Mouse (Mus musculus) ZHBTc4 (cell line): ENCODE measurements at regions not wholly inside any gene's neighbourhood (a gene's known extent, or its start where the extent isn't known, plus 50 kb on each side); places are given as distances from the start of the nearest gene placed in this dataset.

Experiments used
- DNase-seq: peaks from one replicate; pipeline ENCODE4 v3.0.0-alpha.2; 2011; ENCODE audit warnings: low read depth, low spot score

DNA sequence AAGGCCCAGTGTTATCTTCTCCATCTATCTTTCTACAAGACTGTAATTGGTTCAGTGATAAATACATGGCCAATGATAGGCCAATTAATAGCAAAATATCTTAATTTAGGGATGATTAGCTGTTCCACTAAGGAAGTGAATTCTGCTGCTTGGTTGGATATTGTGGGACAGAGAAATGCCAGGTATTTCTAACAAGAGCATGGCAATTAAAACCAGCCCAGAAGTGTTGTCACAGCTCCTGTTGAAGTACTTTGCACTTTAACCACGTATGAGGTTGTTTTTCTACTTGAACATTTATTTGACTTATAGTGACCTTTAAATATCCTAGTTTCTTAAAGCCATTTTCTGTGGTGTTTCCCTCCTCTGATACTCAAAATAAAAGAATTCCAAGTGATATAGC is 65.7 kb upstream of the Acsl4 start:
- no peak for DNase-seq

DNA sequence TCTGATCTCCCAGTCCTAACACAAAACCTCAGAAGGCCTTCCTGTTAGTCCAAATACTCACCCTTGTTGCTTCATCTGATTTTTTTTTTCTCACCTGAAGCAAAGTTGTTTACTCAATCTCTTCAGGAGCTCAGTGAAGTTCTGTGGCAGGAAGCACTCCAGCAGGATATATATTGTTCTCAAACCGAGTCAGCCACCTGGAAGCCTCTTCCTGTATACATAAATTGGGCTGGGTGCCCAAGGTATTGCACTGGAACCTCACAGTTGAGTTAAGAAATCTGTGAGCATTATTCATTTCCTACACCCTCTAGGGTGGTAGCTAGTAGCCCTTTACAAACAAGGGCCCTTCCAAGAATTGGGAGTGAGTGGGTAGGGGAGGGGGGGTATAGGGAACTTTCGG is 73.8 kb upstream of the Acsl4 start:
- DNase-seq, result no peak

DNA sequence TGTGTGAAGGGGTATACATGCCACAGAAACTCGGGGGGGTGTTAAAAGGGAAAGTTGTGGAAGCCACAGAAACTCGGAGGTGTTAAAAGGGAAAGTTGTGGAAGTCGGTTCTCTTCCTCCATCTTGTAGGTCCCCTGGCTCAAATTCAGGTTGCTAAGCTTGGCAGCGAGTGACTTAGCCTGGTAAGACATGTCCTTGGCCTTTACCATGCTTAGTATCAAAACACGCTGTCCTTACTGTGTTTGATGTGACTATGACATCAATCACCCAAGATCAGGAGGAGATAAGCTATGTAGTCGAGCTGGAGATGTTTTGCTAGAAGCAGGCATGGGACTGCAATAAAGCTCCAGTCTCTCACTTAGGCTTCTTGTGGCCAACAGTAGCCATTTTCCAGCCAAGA is 74.4 kb upstream of the Acsl4 start:
- DNase-seq, result no peak

DNA sequence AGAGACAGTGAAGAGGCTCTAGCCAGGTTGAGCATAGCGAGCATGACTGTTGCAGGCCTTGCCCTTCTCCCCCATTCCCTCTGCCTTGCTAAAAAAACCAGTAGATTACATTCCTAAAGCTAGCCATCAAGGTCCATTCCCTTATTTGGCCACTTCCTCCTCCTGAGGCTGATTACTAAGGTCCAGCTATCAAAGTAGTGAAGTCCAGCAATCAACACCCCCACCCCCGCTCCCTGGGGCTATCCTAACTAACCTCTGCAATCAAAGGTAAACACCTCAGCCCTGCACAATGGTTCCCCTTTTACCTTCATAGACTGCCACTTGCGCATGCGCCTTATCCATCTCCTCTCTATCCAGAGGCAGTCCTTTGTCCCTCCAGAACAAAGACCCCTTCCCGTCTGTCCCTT is 77.5 kb upstream of the Acsl4 start:
- DNase-seq, result peak; percentile 70

DNA sequence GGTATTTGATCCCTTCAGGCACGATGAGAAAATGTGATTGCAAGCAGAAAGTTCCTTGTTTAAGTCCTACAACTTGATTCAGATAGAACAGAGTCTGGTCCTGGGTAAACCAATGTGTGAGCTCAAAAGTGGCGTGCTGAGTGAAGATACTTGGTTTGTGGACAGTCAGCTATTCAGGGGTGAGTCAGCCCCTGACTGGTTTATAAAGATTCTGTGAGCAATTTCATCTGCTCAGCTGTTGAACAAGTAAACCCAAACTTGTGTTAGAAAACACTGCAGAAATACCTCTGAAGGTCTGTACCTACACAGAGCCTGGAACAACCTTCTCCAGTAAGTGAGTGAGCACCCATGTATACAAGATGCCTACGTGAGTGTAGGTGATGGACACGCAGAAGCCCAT is 78.1 kb upstream of the Acsl4 start:
- DNase-seq, result no peak

DNA sequence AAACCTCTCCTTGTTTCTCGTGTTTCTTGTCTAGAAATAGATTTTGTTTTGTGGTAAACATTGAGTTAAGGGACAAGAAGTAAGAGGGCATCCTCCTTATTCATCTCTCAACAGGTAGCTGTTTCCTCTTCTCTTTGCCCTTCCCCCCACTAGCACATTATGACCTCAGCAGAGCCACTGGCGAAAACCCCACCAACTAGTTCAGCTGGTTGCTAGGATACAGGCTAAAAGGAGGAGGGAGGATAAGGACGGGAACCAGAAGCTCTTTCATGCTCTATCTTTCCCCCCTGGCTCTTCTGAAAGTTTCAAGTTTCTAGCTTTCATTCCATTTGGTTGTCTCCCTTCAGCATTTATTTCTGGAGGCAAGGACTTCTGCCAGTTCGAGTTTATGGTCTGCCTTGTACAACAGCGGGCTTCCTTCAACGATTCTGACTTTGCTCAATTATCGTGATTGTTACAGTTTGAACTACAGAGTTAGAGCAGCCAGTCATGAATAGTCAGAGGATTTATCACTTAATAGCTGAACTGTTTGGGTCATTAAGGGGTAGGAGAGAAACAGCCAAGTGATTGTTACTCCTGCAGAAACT is 78.8 kb upstream of the Acsl4 start:
- DNase-seq, result peak; percentile 35

DNA sequence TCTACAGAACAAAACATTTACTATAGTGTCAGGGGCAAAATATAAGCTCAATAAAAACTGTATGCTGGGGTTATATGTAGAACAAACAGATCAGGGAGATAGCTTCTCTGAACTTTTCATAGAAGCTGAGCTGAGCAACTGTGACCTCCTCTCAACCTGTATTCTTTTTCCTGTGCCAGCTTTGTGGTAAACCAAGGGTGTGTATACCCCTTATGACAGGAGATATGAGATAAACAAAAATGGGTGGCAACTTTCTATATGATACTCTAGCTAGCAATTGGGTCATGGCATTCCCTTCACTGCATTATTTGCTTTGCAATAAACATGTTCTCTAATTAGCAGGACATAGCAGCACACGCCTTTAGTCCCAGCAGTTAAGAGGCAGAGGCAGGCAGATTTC is 79.7 kb upstream of the Acsl4 start:
- no peak for DNase-seq

DNA sequence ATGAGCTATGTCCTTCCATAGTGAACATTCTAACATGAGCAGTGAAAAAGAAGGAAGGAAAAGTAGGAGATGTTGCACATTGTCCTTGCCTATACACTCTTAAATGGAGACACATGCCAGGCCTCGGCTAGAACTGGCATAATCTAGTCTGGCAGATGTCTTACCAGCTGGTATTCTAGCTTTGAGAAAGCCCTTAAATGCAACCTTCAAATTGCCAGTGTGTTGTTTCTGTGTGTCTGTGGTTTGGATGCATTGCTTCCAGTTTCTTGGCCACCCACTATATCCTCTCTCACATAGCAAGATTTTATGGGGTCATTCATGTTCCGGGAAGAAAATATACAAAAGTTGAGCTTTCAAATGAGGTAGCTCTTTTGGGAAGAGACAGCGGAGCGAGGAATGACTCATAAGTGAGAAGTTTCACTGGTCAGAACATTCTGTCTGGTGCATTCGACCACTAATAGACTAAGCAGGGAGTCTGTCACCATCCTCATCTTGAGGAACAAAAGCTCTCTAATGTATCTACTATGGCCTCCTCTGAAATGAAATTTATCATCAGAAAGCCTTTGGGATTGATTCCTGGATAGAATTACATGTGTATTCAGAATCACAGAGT is 91.0 kb upstream of the Acsl4 start:
- DNase-seq, result no peak

DNA sequence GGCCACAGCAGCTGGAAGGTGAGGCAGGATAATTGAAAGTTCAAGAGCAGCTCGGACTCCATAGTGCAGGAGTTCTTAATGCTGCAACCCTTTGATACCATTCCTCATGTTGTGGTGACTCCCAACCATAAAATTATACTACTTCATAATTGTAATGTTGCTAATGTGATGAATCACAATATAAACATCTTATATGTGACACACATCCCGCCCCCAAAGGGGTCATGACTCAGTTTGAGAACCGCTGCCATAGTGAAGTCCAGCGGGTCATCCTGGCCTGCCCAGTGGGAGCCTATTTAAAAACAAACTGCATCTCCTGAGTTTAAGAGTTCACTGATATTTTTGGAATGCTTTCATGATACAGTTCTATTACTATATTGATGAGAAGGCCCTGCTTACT is 97.7 kb upstream of the Acsl4 start:
- no peak for DNase-seq

DNA sequence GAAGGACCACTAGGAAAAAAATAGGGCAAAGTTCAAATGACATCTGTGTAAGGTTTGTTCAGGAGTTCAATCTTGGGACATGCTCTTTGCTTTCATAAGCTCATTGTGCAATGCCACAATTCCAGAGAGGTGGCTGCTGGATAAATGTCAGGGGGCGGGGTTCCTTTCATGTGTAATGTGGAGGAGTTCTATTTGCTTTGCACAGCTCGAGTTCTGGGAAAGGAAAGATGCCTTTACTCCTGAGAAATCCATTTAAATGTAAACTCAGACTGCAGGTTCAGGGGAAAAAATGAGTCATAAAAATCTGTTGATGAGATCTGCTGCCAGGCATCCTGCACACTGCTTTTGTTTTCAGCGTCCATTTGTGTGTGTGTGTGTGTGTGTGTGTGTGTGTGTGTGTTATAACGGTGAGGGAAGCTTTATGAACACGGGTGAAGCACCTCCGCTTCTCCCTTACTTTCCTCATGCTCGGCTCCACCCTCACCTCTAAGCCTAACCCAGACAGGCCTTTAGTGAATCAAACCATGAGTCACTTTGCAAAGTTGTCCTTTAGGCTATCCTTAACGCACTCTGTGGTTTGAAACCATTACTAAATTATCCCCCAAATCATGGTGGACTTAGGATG is 99.9 kb upstream of the Acsl4 start:
- DNase-seq, result peak; percentile 13

DNA sequence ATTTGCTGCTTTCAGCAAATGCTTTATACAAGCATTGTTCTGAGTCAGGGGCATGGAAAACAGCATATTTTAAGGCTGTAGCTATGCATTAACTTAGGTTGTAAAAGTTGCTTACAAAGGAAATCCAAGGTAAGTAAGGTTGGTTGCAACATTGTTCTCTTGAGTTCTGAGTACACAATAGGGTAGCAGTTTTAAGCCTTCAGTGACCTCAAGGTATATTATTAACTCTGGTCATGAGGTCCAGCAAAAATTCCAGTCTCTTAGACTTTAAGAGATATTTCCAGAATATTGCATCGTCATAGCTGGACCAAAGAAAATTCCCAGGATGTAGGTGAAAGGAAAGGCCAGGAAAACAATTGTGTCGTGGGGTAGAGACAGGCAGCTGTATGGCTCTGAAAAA is 110.8 kb upstream of the Acsl4 start:
- DNase-seq, result no peak

DNA sequence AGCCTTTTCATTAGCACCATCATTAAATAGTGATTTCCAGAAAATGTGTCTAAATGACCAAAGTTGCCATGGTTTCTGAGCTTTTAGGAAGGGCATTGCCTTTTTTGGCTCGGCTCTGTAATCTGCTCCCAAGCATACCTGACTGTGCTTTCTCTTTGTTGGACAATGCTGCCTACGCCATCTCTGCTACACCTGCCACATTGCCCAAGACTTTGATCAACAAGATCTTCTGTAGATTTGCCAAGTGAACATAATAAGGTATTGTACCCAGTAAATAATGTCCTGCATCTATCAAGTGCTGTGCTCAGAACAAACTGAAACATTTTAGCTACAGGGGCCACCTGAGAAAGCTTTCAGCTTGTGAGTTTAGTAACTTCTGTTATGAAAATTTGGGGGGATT is 114.6 kb upstream of the Acsl4 start:
- DNase-seq, result no peak

DNA sequence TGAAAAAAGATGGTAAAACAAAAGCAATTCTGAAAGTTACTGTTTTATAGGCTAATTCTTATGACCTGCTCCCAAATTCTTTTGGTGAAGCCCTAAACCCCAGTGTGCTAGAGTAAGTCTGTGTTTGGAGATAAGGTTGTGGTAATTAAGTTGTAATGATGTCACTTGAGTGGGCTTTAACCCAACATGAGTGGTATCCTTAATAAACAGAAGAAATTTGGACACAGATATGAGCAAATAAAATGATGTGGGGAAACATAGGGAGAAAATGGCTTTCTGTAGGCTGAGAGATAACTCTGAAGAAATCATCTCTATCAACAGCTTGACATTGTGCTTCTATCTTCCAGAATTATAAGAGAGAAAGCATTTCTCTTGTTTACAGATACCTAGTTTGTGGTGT is 117.1 kb upstream of the Acsl4 start:
- DNase-seq, result no peak

DNA sequence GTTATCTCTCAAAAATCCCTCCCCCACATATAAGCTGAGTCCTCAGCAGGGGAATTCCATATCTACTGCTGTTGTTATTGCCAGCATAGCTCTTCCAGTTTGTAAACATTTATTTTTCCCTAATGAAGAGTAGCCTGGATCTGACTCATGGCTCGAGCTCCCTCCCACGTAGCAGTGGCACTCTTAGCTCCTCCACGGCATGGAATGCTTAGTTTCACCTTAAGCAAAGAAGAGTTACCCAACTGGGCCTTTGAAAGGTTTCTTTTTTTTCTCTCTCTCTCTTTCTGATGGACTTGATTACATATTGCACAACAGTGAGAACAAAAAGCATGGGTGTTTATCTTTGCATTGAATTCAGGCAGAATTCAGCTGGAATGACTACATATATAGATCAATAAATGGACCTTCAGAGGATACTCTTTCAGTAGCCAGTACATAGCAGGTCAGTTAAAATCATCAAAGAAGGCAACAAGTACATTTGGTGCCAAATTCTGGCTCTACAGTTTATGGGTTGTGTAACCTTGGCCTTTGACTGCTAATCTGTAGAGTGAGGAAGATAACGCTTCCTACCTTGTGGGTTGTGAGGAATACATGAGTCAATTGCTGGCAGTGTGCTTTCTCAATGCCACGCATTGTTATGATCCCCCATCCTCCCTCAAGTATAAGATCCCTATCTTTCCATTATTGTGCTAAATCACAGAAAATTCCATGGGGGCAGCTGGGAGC is 126.2 kb upstream of the Acsl4 start:
- DNase-seq, result no peak

DNA sequence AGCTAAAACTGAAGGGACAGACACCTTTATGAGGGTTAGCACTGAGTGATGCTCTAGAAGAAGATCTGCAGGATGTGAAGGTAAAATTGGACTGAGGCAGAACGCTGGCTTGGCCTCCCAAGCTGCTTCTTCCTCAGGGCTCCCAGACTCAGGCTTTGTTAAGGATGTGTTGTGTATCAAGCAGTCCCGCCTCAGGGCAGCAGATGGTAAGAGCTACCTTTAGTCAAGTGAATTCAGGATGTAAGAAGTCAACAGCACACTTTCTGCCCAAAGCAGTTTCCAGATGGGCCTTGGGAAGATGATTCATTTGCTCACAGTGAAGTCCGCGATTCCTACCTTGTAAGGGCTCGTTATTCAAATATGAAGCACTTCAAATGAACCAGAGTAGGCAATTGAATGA is 126.9 kb upstream of the Acsl4 start:
- no peak for DNase-seq

DNA sequence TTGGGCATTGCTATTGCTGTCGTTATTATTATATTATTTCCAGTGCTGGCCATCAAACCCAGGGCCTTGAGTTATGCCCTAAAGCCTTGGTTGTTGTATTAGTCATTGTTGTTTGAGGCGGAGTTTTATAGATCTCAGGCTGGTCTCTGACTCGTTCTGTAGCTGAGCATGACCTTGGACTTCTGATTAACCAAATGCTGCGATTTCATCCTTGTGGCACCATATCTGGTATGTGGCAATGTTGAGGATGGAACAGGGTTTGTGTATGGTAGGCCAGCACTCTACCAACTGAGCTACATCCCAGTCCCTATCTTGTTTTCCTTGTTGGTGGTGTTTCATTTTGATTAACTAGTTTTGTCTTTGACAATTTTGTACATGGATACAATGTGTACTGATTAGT is 130.7 kb upstream of the Acsl4 start:
- DNase-seq, result no peak

DNA sequence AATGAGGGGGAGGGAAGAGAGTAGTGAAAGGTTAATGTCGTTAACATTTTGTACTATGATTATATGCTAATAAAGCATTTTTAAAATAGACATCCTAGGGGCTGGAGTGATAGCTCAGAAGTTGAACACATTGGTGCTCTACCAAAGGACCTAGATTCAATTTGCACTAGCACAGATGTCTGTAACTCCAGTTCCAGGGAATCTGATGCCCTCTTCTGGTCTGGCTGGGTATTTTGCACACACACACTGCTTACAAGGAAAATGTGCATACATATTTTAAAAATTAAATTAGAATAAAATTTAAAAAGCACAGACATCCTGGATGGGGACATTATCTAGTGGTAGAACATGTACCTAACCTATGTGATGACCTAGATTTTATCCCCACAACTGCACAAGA is 136.6 kb upstream of the Acsl4 start:
- DNase-seq, result peak; percentile 6

DNA sequence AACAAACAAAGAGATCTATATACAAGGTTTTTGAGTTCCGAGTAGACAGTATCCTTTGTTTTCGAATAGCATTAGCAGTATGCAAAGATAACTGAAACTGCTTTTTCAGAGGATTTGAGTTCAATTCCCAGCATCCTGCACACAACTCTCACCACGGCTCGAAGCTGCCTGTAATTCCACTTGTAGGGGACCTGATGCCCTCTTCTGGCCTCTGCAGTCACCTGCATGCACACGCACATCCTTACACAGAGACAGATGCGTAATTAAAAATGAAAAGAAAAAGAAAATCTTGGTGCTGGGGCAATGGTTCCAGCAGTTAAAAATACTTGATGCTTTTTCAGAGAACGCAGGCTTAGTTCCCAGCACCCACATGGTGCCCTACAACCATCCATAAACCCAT is 139.6 kb upstream of the Acsl4 start:
- DNase-seq, result peak; percentile 35

DNA sequence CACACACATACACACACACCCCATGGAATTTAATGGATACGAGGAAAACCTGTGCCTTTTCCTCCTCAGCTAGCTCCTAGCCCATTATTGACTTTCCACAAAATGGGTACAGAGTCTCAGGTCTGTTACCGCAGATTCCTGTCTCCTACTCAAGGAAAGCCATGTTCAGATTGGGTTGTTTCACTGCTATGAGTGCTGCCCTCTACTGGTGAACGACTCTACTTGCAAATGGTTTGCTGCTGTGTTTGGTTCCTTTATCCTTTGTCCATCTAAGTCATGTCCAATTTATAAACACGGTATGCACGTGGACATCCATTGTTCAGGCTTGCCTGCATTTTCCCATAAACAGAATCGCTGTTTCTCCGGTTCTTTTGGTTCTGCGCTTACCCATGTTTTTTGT is 144.4 kb upstream of the Acsl4 start:
- DNase-seq, result peak; percentile 70

DNA sequence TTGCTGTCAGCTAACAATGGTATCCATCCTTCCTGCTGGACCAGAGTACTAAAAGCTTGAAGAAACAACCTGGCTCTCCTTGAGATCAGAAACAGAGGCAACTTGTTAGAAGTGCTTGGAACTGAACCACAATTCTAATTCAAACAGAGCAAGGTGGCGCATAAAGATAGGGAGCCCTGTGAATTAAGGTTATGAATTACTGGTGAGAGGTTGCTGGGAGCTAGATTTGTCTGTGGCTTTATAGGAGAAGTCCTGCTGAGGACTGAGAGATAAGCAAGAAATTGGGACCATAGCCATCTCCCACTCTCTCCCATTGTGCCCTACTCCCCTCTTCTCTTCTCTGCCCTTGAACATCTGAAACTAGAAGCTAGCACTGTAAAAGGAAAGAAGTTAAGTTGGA is 145.2 kb upstream of the Acsl4 start:
- no peak for DNase-seq

DNA sequence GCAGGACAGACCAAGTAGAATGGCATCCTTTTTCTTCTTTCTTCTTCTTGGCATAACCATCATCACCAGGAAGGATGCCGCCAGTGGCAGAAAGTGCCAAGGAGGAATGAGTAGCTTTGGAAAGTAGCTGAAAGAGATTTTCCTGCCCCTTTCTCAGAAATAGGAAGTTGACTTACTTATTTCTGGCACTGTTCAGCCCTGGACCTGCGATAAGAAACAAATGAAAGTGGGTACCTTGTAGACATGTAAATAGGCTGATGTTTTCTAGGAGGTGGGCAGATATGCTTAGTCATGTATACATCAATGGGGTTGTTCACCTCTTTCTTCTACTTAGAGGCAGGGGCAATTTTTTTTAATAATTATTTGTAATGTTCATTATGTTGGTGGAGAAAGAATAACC is 145.3 kb upstream of the Tmem164 start:
- DNase-seq, result no peak

DNA sequence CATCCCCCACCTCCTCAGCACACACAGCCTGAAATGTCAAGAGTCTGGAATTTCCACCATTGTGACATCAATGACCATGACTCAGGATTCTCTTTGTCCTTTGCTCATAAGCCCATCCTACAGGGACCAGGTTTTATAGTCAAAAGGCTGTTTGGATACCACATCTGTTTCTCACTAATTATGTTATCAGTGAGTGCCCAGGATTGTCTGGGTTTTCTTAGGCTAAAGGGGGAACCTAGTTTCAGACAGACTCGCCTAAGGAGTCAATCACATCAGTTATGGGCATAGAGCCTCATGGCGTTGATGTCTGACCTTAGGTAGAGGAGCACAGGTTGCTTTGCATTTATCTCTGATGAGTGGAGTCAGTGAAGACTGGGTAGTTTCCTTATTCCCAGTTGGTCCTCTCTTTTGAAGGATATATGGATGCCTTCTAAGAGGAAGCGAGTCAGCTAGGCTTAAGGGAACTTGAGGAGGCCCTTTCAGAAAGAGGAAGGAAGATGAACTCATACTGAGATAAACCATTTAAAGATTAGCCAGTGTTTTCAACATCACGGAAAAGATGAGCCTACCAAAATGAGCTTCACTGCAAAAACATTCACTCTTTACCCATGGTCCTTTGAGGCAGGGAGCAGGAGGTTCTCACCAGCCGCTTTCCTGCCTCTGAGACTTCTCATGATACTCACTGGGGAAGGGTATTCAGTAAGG is 143.8 kb upstream of the Tmem164 start:
- no peak for DNase-seq
